Mouse (Mus musculus) c-Kit-positive CD71-positive TER-119-positive erythroid progenitor cells, embryonic 14.5 days (primary cell): Measurements from ENCODE around the gene C3ar1.
A peak's percentile ranks its signal among the peaks of the same experiment; 100 is the strongest.

Experiments used
- DNase-seq: peaks from one replicate; pipeline ENCODE4 v3.0.0-alpha.2; 2013; ENCODE audit warnings: low spot score

Gene C3ar1

GRCm38 (mm10) chr6:122825923-122826742 is 29.8 kb downstream of the C3ar1 start:
- peak; percentile 78 for DNase-seq

- no peak for DNase-seq
These were observed 30.8 kb downstream of the C3ar1 start for GRCm38 (mm10) chr6:122825166-122825565.

- no peak for DNase-seq
These were observed 31.9 kb downstream of the C3ar1 start for GRCm38 (mm10) chr6:122824086-122824485.

- no peak for DNase-seq
These were observed 34.1 kb downstream of the C3ar1 start for GRCm38 (mm10) chr6:122821822-122822221.

DNA sequence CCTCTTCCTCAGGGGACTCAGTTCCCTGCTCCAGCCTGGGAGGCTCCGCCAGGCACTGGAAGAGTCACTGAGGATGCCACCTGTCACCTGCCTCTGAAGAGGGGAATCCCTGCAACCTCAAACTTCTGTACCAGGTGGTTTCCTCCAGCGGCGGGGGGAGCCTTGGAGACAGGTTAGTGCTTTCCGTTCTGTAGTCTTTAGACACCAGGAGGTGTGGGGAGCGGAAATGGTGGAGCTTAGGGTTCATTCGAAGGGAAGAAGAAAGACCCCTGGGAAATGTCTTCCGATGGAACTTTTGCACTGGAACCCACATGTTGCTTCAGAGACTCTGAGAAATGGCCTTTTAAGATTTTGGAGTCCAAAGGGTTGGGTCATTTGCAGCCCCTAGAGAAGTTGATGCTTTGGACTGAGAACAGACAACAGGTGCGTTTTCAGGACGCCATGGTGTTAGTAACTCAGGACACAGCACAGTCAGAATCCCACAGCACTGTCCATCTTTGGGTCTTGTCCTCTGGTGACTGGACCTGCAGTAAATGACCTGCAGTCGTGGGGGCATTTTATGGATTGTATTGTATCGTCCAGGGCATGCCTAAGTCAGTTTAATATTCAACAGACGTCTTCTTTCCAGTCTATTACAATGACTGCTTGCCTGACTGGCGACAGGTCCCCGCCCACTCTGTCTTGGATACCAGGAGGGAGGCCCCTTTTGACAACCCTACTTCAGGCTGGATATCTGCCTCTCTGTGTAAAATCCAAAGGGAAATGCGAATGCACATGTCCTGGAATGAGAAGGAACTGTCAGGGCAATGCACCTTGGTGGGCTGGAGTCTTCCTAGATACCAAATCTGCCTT is 34.9 kb downstream of the C3ar1 start:
- DNase-seq, result no peak

DNA sequence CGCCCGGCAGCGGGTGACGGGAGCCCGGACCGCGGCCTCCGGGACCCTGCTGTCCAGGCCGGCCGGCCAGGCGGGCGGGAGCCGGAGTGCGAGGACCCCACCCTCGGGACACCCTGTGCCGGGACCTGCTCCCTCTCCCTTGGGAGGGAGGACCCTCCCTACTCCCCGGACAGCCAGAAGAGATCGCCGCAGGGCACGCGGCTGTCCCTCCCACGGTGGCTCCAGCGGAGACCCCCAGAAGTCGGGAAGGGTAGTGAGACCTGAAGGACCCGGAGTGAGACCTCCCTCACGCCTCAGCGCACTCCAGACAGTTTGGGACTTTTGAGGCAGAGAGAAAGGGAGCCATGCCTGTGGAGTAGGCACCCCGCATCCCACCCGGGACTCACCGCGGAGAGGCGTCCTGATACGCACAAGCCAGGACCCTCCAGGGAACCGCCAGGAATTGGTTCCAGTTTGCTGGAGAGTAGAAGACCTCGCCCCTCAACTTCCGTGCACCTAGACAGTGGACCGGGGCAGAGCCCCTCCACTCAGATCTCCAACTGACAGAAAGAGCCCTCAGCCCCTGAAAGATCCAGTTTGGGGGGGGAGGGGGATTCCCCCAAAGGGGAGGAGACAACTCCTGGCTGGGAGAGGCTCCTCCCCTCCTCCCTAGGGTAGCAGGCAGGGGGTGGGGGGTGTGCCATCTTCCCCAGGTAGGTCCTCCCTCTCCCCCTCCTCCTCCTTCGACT is 35.7 kb downstream of the C3ar1 start:
- no peak for DNase-seq

- DNase-seq, result no peak
These were observed 36.5 kb downstream of the C3ar1 start, which contains the start of gene Foxj2 for GRCm38 (mm10) chr6:122819306-122820070. Foxj2 (plus strand) TSS chr6:122819914.

- DNase-seq, result no peak
These were observed 42.3 kb downstream of the C3ar1 start for GRCm38 (mm10) chr6:122813640-122814039.

- DNase-seq, result no peak
These were observed 43.2 kb downstream of the C3ar1 start for GRCm38 (mm10) chr6:122812716-122813115.

GRCm38 (mm10) chr6:122811771-122812600 is 44.0 kb downstream of the C3ar1 start:
- DNase-seq, result peak; percentile 70

DNA sequence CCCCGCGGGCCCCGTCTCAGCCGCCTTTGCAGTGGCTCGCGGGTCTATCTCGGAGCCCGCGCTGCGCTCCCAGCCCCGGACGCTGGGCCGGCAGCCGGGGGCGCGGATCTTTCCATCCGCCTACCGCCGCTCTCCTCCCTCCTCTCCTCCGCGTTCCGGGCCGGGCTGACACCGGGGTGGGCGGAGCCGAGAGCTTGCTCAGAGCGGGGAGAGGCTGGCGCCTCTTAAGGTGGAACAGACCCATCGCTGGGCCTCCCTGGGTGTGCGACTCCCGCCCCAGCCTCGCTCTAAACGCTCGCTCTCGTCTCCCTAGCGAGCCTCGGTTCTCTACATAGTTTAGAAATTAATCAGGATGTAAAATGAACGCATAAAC is 44.7 kb downstream of the C3ar1 start:
- DNase-seq, result peak; percentile 89

DNA sequence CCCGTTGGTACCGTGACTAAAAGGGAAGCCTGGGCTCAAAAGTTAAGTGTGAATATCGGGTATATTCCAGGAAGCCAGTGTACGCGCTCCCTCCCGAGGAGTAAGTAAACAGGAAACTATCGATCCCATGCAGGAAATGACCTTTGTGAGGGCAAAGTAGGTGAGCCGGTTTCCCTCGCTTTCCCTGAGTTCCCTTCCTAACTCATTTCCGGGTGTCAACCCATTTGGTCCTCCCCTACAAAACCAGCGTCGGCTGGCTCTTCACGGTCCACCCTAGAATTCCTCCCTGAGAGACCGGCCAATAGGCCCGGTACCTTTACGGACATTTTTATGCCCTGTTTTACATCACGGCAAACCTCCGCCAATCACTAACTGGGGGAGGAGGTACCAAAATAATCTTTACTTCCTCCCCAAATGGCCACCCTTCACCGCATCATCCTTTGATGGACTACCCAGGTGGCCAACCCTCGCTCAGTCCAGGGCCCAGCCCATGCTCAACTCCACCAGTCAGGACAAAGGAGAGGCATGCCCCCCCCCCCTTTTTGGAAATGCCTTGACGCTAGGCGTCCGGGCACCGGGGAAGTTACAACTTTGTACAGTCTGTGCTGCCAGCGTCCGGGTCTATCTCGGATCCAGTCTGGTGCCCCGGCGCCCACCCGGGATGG is 45.2 kb downstream of the C3ar1 start:
- DNase-seq, result peak; percentile 98

GRCm38 (mm10) chr6:122810022-122810614 is 45.8 kb downstream of the C3ar1 start:
- no peak for DNase-seq

- peak; percentile 95 for DNase-seq
These were observed 51.5 kb downstream of the C3ar1 start for GRCm38 (mm10) chr6:122804418-122804817.

DNA sequence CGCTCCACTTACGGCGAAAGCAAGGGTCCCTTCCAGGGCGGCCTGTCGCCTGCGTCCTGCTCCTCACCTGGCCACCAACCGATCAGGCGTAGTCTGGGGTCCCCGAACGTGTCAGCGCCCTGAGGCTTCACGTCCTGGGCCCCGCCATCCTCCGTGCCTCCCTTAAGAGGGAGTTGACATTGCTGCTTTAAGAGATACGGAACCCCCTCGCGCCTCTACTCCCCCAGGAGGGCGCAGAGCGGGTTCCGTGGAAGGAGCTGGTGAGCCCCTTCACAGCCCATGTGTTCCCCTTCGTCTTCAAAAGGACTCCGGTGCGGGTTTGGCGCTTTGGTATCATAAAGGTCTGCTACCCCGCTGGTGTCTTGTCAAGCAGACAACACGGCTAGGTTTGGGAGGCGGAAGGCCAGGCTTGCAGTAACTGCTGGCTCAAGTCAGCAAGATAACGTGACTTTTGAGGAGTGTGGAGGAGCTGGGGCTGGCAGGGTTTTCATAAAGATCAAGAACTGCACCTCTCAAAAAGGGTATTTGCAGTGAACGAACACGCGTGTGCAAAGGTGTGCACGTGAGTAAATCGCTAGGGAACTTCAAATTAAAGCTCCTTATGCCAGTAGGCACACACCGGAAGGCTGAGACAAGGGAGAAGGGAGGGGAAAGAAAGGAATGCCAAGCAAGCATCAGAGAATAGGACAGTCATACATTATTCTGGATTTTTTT is 54.0 kb downstream of the C3ar1 start:
- DNase-seq, result peak; percentile 68

- DNase-seq, result peak; percentile 60
These were observed 54.6 kb downstream of the C3ar1 start, which contains the start of gene Slc2a3 for GRCm38 (mm10) chr6:122801301-122801800. Slc2a3 (minus strand) TSS chr6:122801640.

GRCm38 (mm10) chr6:122800640-122801300 is 55.2 kb downstream of the C3ar1 start:
- DNase-seq, result peak; percentile 59
